Mouse (Mus musculus): ENCODE measurements around the gene Dusp16. TPM values are rescaled to one million over a fixed set of nuclear protein-coding genes. Genes with fewer than 3 reads are reported as not detected.
A peak's percentile ranks its signal among the peaks of the same experiment; 100 is the strongest.
"Not testable (repeated sequence)": the region's sequence is repeated elsewhere in the genome, so short reads cannot be mapped to it uniquely, and the experiment has no call there.

Dusp16 gene
- polyA plus RNA-seq, 2 experiments = 3.7 to 4.1 TPM

GRCm38 (mm10) chr6:134677504-134677903 lies 114.9 kb downstream of the Dusp16 start:
- no peaks in the 10 kb centered on the region for H3K9me3 ChIP-seq (ENCODE audit: control insufficient read depth, low read length)
- no peaks in the 10 kb centered on the region for H3K27me3 ChIP-seq (ENCODE audit: control insufficient read depth, insufficient read depth, low read length)
- H3K27ac ChIP-seq = no peak overlapping the region
- no peak for TF ChIP-seq EP300 (IDR thresholded peaks at IDR 0.05; ENCODE audit: low read depth)
- TF ChIP-seq CTCF (IDR thresholded peaks at IDR 0.05; ENCODE audit: low read depth) = no peak
- H3K4me3 ChIP-seq (ENCODE audit: insufficient read depth in 1 of 2, low read depth in 2 of 2, low read length in 2 of 2) = no peak overlapping the region
- no peak overlapping the region for H3K4me2 ChIP-seq (ENCODE audit: low read depth)
- WGBS (ENCODE audit: insufficient replicate concordance) = 74% methylated on average over 4 of the region's 4 CpGs
- ATAC-seq (ENCODE audit: insufficient read depth) = no peak
- H3K9ac ChIP-seq (replicated peaks) = no peak overlapping the region
- H3K36me3 ChIP-seq (replicated peaks; ENCODE audit: control insufficient read depth, insufficient read depth, low read depth) = no peaks in the 10 kb centered on the region
- no peak for DNase-seq (ENCODE audit: low read depth in 3 of 3, low spot score in 3 of 3)
- H3K4me1 ChIP-seq (replicated peaks; ENCODE audit: control insufficient read depth in 2 of 2, insufficient read depth in 2 of 2, low read length in 1 of 2) = peaks cover 0 to 2% of the 10 kb centered on the region in 2 experiments; a peak in 1 of 4 replicates

DNA sequence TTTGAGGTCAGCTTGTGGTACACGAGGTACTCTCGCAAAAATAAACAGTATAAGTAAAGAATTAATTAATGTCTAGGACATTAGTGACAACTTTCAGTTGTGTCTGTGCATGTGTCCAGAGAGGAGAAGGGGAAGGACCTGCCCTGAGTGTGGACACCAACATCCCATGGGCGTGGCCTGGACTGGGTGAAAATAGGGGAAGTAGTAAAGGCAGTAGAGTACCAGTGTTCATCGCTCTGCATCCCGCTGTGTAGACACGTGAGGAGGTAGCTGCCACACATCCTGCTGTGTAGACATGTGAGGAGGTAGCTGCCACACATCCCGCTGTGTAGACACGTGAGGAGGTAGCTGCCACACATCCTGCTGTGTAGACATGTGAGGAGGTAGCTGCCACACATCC lies 118.7 kb downstream of the Dusp16 start:
- not testable (repeated sequence) for H3K4me3 ChIP-seq (ENCODE audit: insufficient read depth in 1 of 2, low read depth in 2 of 2, low read length in 2 of 2); H3K36me3 ChIP-seq (replicated peaks; ENCODE audit: control insufficient read depth, insufficient read depth, low read depth); ATAC-seq (ENCODE audit: insufficient read depth); H3K4me1 ChIP-seq (replicated peaks; ENCODE audit: control insufficient read depth in 2 of 2, insufficient read depth in 2 of 2, low read length in 1 of 2); H3K27me3 ChIP-seq (ENCODE audit: control insufficient read depth, insufficient read depth, low read length); H3K9ac ChIP-seq (replicated peaks); DNase-seq (ENCODE audit: low read depth in 3 of 3, low spot score in 3 of 3); H3K9me3 ChIP-seq (ENCODE audit: control insufficient read depth, low read length); H3K4me2 ChIP-seq (ENCODE audit: low read depth); H3K27ac ChIP-seq
- 48% methylated on average over 8 of the region's 8 CpGs for WGBS (ENCODE audit: insufficient replicate concordance)

GRCm38 (mm10) chr6:134670881-134671411 lies 121.5 kb downstream of the Dusp16 start:
- Histone ChIP-seq H3K27me3 (ENCODE audit: control insufficient read depth, insufficient read depth, low read length) (no peaks in the 10 kb centered on the region), H3K27ac (no peak overlapping the region), H3K9me3 (ENCODE audit: control insufficient read depth, low read length) (no peaks in the 10 kb centered on the region), H3K36me3 (replicated peaks; ENCODE audit: control insufficient read depth, insufficient read depth, low read depth) (no peaks in the 10 kb centered on the region), H3K4me1 (replicated peaks; ENCODE audit: control insufficient read depth in 2 of 2, insufficient read depth in 2 of 2, low read length in 1 of 2) (peaks cover 2 to 13% of the 10 kb centered on the region in 2 experiments; a peak in 2 of 4 replicates), H3K4me3 (ENCODE audit: insufficient read depth in 1 of 2, low read depth in 2 of 2, low read length in 2 of 2) (no peak overlapping the region), H3K9ac (replicated peaks) (no peak overlapping the region), H3K4me2 (ENCODE audit: low read depth) (no peak overlapping the region)
- WGBS (ENCODE audit: insufficient replicate concordance) = 52% methylated on average over 4 of the region's 4 CpGs
- TF ChIP-seq CTCF (IDR thresholded peaks at IDR 0.05; ENCODE audit: low read depth) (no peak), EP300 (IDR thresholded peaks at IDR 0.05; ENCODE audit: low read depth) (no peak)
- DNase-seq (ENCODE audit: low read depth in 3 of 3, low spot score in 3 of 3) (no peak), ATAC-seq (ENCODE audit: insufficient read depth) (no peak)

DNA sequence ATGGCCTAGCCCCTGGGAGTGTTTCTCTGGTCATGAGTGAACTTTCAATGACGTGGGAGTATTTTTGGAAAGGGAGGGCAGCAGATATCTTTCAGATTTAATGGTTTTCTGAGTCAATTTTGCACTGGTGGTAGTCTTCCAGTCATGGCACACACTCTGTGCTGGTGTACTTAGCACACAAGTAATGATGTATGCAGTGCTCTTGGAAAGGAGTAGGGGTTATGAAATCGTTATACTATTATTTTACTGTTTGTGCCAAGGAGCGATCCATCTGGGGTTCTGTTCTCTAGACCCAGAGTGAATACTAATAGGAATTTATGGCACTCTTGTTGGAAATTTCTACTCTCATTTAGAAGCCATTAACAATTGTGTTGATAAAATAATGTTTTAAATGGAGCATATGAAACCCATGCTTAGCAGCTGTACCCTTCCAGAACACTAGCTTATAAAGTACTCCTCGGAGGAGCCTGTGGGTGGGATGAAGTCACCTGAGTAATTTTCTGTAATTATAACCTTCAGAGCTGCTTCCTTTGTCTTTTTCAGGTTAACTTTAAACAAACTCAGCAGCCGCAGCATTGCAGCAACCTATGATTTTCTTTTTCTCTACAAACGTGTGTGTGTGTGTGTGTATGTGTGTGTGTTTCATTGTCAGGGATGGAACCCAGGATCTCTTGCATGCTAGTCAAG lies 123.1 kb downstream of the Dusp16 start:
- H3K27me3 ChIP-seq (ENCODE audit: control insufficient read depth, insufficient read depth, low read length) = no peaks in the 10 kb centered on the region
- H3K4me1 ChIP-seq (replicated peaks; ENCODE audit: control insufficient read depth in 2 of 2, insufficient read depth in 2 of 2, low read length in 1 of 2) = peaks cover 4 to 19% of the 10 kb centered on the region in 2 experiments; a peak in 3 of 4 replicates
- WGBS (ENCODE audit: insufficient replicate concordance) = 57% methylated on average over 6 of the region's 6 CpGs
- H3K4me3 ChIP-seq (ENCODE audit: insufficient read depth in 1 of 2, low read depth in 2 of 2, low read length in 2 of 2) = no peak overlapping the region
- TF ChIP-seq EP300 (IDR thresholded peaks at IDR 0.05; ENCODE audit: low read depth) (no peak), CTCF (IDR thresholded peaks at IDR 0.05; ENCODE audit: low read depth) (no peak)
- no peak overlapping the region for H3K9ac ChIP-seq (replicated peaks)
- H3K4me2 ChIP-seq (ENCODE audit: low read depth) = no peak overlapping the region; the same call in 1 of the 2 replicates
- ATAC-seq (ENCODE audit: insufficient read depth) (no peak), DNase-seq (ENCODE audit: low read depth in 3 of 3, low spot score in 3 of 3) (no peak)
- H3K9me3 ChIP-seq (ENCODE audit: control insufficient read depth, low read length) = no peaks in the 10 kb centered on the region
- H3K27ac ChIP-seq = no peak overlapping the region
- H3K36me3 ChIP-seq (replicated peaks; ENCODE audit: control insufficient read depth, insufficient read depth, low read depth) = no peaks in the 10 kb centered on the region

GRCm38 (mm10) chr6:134668519-134668918 lies 123.9 kb downstream of the Dusp16 start:
- Histone ChIP-seq H3K27me3 (ENCODE audit: control insufficient read depth, insufficient read depth, low read length) (no peaks in the 10 kb centered on the region), H3K9me3 (ENCODE audit: control insufficient read depth, low read length) (no peaks in the 10 kb centered on the region), H3K36me3 (replicated peaks; ENCODE audit: control insufficient read depth, insufficient read depth, low read depth) (no peaks in the 10 kb centered on the region), H3K9ac (replicated peaks) (no peak overlapping the region), H3K27ac (no peak overlapping the region), H3K4me3 (ENCODE audit: insufficient read depth in 1 of 2, low read depth in 2 of 2, low read length in 2 of 2) (no peak overlapping the region), H3K4me2 (ENCODE audit: low read depth) (peak overlapping the region; percentile 11; the same call in 1 of the 2 replicates), H3K4me1 (replicated peaks; ENCODE audit: control insufficient read depth in 2 of 2, insufficient read depth in 2 of 2, low read length in 1 of 2) (peaks cover 8 to 24% of the 10 kb centered on the region in 2 experiments; a peak in 3 of 4 replicates)
- TF ChIP-seq EP300 (IDR thresholded peaks at IDR 0.05; ENCODE audit: low read depth) = peak; percentile 52
- TF ChIP-seq CTCF (IDR thresholded peaks at IDR 0.05; ENCODE audit: low read depth) = no peak
- peak; percentile 40; the same call in 1 of the 2 replicates for ATAC-seq (ENCODE audit: insufficient read depth)
- peak in 1 of 3 experiments; percentile 11 for DNase-seq (ENCODE audit: low read depth in 3 of 3, low spot score in 3 of 3)
- WGBS (ENCODE audit: insufficient replicate concordance) = 28% methylated on average over 2 of the region's 2 CpGs
